Mouse (Mus musculus) G1E (cell line): Measurements from ENCODE around the gene Iffo1. TPM values are rescaled to one million over a fixed set of nuclear protein-coding genes. Genes with fewer than 3 reads are reported as not detected.
A peak's percentile ranks its signal among the peaks of the same experiment; 100 is the strongest.
"Not testable (repeated sequence)": the region's sequence is repeated elsewhere in the genome, so short reads cannot be mapped to it uniquely, and the experiment has no call there.

Experiments used
- ATAC-seq: 2 replicates; pipeline ENCODE4 v1.8.0; 2016; ENCODE audit warnings: mild to moderate bottlenecking; ENCODE audit not compliant: insufficient number of reproducible peaks, poor library complexity, low FRiP score, severe bottlenecking; ENCODE audit errors: extremely low read depth
- DNase-seq: peaks from one replicate; pipeline ENCODE4 v3.0.0; 2012; ENCODE audit warnings: low spot score
- H3K27me3 ChIP-seq: 2 replicates; pipeline ENCODE4 v1.6.1; 2012; ENCODE audit warnings: mild to moderate bottlenecking, low read length, inconsistent platforms; ENCODE audit not compliant: insufficient read depth
- H3K36me3 ChIP-seq: replicated peaks from 2 replicates; pipeline ENCODE3; 2012; ENCODE audit warnings: mild to moderate bottlenecking, inconsistent platforms
- H3K4me1 ChIP-seq: 2 replicates; pipeline ENCODE4 v1.6.1; 2012; ENCODE audit warnings: low read depth, low read length, inconsistent platforms, mixed read lengths; ENCODE audit not compliant: insufficient read depth
- H3K4me3 ChIP-seq: 2 replicates; pipeline ENCODE4 v1.5.1; 2012; ENCODE audit warnings: low read depth, mild to moderate bottlenecking, inconsistent platforms, low read length, moderate library complexity, mixed read lengths
- H3K9me3 ChIP-seq: replicated peaks from 2 replicates; pipeline ENCODE4 v1.6.1; 2012; ENCODE audit warnings: inconsistent platforms
- CTCF ChIP-seq: IDR thresholded peaks from 2 replicates; pipeline ENCODE4 v1.5.1; 2012; ENCODE audit warnings: low read depth, low read length, inconsistent platforms, mixed read lengths
- GATA1 ChIP-seq: IDR thresholded peaks from 2 replicates; pipeline ENCODE4 v1.6.1; 2012; ENCODE audit warnings: borderline replicate concordance, low read length, inconsistent platforms, mixed read lengths
- GATA2 ChIP-seq: IDR thresholded peaks from 2 replicates; pipeline ENCODE4 v1.6.1; 2012; ENCODE audit warnings: low read depth, low read length, inconsistent platforms, borderline replicate concordance
- POLR2AphosphoS5 ChIP-seq: IDR thresholded peaks from 2 replicates; pipeline ENCODE4 v1.6.1; 2012; ENCODE audit warnings: low read depth, low read length, inconsistent platforms; ENCODE audit not compliant: insufficient replicate concordance
- TAL1 ChIP-seq: conservative IDR thresholded peaks from 2 replicates; pipeline ENCODE4 v1.6.1; 2012; ENCODE audit warnings: low read depth, low read length, inconsistent platforms, mixed read lengths
- polyA plus RNA-seq: library from polyadenylated mRNA; stranded (reverse); fragments of >175 nt; gene quantifications from 2 replicates; pipeline ENCODE4 v1.2.3, GENCODE M21; 2012
- total RNA-seq, 2 experiments: library from RNA; stranded (forward) in 1 of 2; stranded (reverse) in 1 of 2; fragments of 200-1000 nt in 1 of 2; fragments of >200 nt in 1 of 2; fragmentation: Nextera tagmentation in 1 of 2; gene quantifications; 2 replicates each; pipeline ENCODE4 v1.2.3; 2014 to 2017

Iffo1 gene
- total and polyA plus RNA-seq, 3 experiments: 14.5 to 26.9 (median 25.1) TPM

- Histone ChIP-seq H3K4me1 (peaks cover 78% of the 10 kb centered on the region), H3K27me3 (no peaks in the 10 kb centered on the region), H3K9me3 (no peaks in the 10 kb centered on the region), H3K4me3 (no peak overlapping the region), H3K36me3 (peaks cover 94% of the 10 kb centered on the region)
- ATAC-seq (no peak), DNase-seq (no peak)
- TF ChIP-seq GATA2: no peak
- TF ChIP-seq GATA1: no peak
- no peak for TF ChIP-seq POLR2AphosphoS5
- no peak for TF ChIP-seq TAL1
- no peak for TF ChIP-seq CTCF
These were observed 11.4 kb downstream of the Iffo1 start for GRCm38 (mm10) chr6:125156491-125156890.

- H3K4me1 ChIP-seq: peaks cover 74% of the 10 kb centered on the region
- ATAC-seq (no peak), DNase-seq (no peak)
- peaks cover 95% of the 10 kb centered on the region for H3K36me3 ChIP-seq
- H3K9me3 ChIP-seq: no peaks in the 10 kb centered on the region
- no peak overlapping the region for H3K4me3 ChIP-seq
- H3K27me3 ChIP-seq: no peaks in the 10 kb centered on the region
- TF ChIP-seq CTCF (no peak), TAL1 (no peak), POLR2AphosphoS5 (no peak)
These were observed 12.0 kb downstream of the Iffo1 start for GRCm38 (mm10) chr6:125156903-125157614.

DNA sequence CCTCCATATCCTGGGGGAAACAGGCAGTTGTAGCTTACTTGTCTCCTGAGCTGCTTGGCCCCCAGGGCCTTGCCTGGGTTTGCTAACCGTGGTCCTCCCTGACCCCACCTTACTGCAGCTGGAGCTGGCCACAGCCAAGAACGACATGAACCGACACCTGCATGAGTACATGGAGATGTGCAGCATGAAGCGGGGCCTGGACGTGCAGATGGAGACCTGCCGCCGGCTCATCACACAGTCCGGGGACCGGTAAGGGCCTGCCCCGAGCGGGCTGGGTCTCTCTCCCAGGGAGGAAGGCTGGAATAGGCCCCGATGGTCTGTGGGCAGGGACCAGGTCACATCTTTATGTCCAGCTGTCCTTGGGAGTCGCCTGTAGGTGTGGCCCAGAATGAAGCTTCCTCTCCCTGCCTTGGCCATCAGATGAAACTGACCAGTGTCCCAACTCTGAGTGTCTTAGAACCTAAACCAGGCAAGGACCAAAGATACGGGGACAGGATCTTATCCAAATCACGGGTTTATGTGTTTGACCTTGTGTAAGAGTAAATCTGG is 14.0 kb downstream of the Iffo1 start:
- Histone ChIP-seq H3K9me3 (no peaks in the 10 kb centered on the region), H3K4me3 (peak overlapping the region; percentile 28; the same call in 1 of the 2 replicates), H3K27me3 (no peaks in the 10 kb centered on the region), H3K36me3 (peaks cover 91% of the 10 kb centered on the region), H3K4me1 (peaks cover 62% of the 10 kb centered on the region)
- no peak for TF ChIP-seq CTCF
- TF ChIP-seq GATA1: no peak
- TF ChIP-seq POLR2AphosphoS5: no peak
- no peak for TF ChIP-seq GATA2
- no peak for TF ChIP-seq TAL1
- DNase-seq (no peak), ATAC-seq (no peak)

GRCm38 (mm10) chr6:125159773-125160557 is 14.9 kb downstream of the Iffo1 start:
- Histone ChIP-seq H3K36me3 (peaks cover 93% of the 10 kb centered on the region), H3K9me3 (no peaks in the 10 kb centered on the region), H3K27me3 (no peaks in the 10 kb centered on the region), H3K4me3 (peak overlapping the region; percentile 54; the same call in 1 of the 2 replicates), H3K4me1 (peaks cover 59% of the 10 kb centered on the region)
- DNase-seq (peak; percentile 38), ATAC-seq (no peak)
- TF ChIP-seq POLR2AphosphoS5 (peak; percentile 92; the same call in 1 of the 2 replicates), TAL1 (no peak)

DNA sequence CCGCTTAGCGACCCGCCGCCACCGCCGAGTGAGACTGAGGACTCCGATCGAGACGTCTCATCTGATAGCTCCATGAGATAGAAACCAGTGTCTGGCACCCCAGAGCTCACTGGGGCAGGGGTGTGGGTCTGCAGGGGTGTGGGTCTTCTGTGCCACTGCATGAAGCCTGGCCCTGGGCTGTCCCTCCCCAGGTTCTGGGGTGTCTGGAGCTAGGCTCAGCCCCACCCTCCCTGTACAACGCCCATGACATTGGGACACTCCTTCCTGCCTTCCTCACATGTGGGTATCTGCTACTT is 15.5 kb downstream of the Iffo1 start:
- no peaks in the 10 kb centered on the region for H3K27me3 ChIP-seq
- peaks cover 54% of the 10 kb centered on the region for H3K4me1 ChIP-seq
- DNase-seq: no peak
- no peak for ATAC-seq
- no peaks in the 10 kb centered on the region for H3K9me3 ChIP-seq
- TF ChIP-seq CTCF: no peak
- TF ChIP-seq GATA1: no peak
- H3K36me3 ChIP-seq: peaks cover 92% of the 10 kb centered on the region
- peak overlapping the region; percentile 54; the same call in 1 of the 2 replicates for H3K4me3 ChIP-seq

DNA sequence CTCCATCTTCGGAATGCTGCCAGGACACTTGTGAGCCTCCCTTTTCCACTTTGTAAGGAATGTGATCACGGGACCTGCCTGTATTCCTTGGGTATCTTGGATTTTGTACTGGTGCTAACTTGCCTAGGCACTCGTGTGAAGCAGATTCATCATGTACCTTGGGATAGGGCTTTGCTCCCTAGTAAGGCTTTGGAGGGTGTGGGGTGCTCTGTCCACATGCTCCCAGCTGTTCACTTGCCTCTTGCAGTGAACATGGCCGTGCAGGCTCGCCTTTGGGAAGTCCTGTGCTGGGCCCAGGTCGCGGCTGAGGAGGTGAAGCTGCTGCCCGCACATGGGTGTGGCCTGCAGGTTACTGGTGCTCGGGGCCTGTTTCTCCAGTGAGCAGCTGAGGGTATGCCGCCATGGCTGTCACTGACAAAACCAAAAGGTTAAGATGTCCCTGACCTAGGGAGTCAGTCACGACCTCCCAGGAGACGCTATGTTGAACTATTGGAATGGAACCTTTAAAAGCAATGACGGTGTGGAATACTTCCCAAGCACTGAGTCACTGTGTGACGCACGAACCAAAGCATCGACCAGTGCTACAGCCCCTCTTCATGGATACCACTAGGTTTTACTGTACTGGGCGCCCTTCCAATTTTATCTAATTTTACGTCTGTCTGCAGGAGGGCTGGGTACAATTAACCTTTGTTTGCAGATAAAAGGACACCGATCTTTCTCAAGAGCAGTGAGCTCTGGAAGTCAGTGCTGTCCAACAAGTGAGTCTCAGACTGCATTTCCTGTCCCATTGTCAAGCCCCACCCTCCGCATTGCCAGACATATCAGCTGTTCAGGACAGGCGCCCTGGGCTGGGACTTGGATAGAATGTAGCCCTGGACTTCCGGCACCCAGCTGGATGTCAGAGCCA is 16.1 kb downstream of the Iffo1 start:
- peak overlapping the region; percentile 54; the same call in 1 of the 2 replicates for H3K4me3 ChIP-seq
- DNase-seq (peak; percentile 42), ATAC-seq (peak; percentile 11; the same call in 1 of the 2 replicates)
- no peaks in the 10 kb centered on the region for H3K9me3 ChIP-seq
- H3K36me3 ChIP-seq: peaks cover 86% of the 10 kb centered on the region
- TF ChIP-seq POLR2AphosphoS5: peak; percentile 97
- no peak for TF ChIP-seq CTCF
- H3K27me3 ChIP-seq: no peaks in the 10 kb centered on the region
- peaks cover 48% of the 10 kb centered on the region for H3K4me1 ChIP-seq

DNA sequence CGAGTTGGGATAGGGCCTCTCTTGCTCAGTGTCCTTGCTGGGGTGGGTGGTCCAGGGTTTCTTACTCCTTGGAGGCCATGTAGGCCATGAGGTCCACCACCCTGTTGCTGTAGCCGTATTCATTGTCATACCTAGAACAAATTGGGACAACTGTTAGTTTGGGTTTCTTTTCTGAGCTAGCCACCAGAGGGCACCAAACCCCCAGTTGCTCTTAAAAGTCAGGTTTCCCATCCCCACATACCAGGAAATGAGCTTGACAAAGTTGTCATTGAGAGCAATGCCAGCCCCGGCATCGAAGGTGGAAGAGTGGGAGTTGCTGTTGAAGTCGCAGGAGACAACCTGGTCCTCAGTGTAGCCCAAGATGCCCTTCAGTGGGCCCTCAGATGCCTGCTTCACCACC is 16.9 kb downstream of the Iffo1 start:
- not testable (repeated sequence) for H3K27me3 ChIP-seq, ATAC-seq, DNase-seq, H3K9me3 ChIP-seq
- peak overlapping the region; percentile 71; the same call in 1 of the 2 replicates for H3K4me3 ChIP-seq
- H3K36me3 ChIP-seq: peaks cover 80% of the 10 kb centered on the region
- H3K4me1 ChIP-seq: peaks cover 48% of the 10 kb centered on the region

DNA sequence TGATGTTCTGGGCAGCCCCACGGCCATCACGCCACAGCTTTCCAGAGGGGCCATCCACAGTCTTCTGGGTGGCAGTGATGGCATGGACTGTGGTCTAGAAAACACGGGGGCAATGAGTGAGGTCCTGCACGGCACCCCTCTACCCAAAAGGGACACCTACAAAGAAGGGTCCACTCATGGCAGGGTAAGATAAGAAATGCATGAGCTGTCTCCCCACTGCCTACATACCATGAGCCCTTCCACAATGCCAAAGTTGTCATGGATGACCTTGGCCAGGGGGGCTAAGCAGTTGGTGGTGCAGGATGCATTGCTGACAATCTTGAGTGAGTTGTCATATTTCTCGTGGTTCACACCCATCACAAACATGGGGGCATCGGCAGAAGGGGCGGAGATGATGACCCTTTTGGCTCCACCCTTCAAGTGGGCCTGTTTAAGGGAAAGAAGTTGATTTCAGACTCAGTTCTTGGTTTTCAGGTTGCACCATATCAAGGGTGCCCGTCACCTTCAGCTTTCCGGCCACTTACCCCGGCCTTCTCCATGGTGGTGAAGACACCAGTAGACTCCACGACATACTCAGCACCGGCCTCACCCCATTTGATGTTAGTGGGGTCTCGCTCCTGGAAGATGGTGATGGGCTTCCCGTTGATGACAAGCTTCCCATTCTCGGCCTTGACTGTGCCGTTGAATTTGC is 17.7 kb downstream of the Iffo1 start:
- H3K9me3 ChIP-seq, H3K27me3 ChIP-seq, DNase-seq, ATAC-seq: not testable (repeated sequence)
- Histone ChIP-seq H3K4me1 (peaks cover 53% of the 10 kb centered on the region), H3K4me3 (peak overlapping the region; percentile 71), H3K36me3 (peaks cover 80% of the 10 kb centered on the region)
